Mouse (Mus musculus) ES-CJ7 (cell line): ENCODE results near the gene Tns1.

Experiments
- DNase-seq: peaks from one replicate; pipeline ENCODE4 v3.0.0; 2011; ENCODE audit warnings: low read depth, low spot score

The Tns1 gene

DNA sequence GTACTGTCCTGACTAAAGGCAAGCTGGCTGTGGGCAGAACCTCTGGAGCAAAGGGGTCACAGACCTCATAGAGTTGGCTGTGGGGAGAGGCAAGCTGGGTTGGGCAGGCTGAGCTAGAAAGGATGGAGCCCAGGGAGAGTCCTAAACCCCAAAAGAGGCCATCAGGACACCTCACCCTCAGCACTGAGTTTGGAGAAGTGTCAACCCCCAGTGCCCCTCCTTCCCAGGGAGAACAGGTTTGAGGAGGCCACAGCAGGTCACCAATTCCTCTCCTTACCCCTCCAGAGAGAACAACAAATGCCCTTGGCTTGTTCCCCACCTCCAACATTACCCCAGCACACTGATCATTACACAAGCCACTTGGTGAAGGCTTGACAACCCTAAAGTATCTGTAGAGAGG lies 90.0 kb downstream of the Tns1 start:
- no peak for DNase-seq

DNA sequence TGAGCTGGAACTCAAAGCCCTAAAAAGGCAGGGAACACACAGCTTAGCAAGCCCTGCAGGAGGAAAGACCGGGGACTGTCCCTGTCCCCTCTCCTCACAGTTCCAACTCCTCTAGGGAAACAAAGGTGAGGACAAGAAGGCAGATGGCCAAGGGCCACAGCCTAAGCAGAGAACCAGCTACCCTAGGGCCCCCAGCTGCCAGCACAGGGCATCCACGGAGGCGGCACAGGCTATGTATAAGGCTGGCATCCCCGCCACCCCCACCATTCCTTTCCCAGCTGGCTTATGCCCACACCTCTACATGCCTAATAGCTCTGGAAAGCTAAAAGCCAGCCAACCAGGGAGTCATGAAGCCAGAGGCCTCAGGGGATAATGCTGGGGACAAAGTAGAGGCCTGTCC lies 90.8 kb downstream of the Tns1 start:
- DNase-seq = no peak

DNA sequence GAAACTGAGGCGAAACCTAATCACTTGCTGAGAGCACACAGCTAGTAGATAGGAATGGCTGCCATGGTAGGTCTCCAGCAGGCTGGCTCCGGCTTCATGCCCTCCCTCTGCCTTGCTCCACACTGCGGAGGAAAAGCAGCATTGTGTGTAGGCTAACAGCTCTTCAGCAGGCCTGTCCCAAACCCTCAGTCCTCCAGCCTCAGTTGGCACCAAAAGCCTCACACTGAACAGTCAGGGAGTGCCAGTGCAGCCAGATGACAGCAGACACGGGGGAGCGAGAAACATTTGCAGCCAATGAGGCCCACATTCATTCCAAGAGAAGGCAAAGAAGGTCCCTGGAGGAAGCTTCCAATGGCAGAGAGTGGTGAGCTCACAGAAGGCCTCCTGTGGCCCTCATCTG lies 91.3 kb downstream of the Tns1 start:
- no peak for DNase-seq

DNA sequence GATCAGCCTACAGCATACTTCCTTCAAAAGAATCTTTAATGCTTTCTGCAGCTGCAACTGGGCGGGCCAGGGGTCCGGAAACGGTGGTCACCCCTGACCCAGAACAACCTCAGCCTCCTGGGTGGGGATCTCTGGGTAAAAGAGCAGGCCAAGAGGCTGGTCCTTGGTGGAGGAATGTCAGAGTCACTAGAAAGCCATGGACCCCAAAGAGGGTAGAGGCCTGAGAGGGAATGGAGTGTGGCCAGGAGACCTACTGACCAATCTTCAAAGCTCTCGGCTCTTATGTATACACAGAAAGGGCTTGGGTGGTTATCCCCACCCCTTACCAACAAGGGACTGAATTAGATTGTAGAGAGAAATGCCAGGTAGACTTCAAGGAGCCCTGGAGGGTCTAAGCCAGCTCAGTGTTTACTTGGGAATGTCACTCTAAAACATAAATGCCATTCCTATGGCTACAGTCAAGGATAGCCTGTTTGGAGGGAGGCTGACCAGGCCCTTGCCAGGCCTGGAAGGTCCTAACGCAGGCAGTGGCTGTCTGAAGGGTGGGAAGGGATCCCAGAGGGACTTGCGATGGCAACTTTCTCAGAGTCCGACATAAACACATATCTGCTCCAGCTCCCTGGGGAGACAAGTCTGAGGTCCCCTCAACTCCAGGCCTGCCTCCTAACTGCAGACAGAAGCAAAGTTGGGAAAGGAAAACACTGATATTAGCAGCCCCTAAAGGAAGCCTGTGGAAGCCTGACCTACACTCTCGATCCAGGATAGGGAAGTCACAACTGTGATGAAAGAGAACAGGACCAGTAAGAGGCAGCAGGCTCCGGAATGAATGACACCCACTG lies 92.3 kb downstream of the Tns1 start:
- DNase-seq = no peak

DNA sequence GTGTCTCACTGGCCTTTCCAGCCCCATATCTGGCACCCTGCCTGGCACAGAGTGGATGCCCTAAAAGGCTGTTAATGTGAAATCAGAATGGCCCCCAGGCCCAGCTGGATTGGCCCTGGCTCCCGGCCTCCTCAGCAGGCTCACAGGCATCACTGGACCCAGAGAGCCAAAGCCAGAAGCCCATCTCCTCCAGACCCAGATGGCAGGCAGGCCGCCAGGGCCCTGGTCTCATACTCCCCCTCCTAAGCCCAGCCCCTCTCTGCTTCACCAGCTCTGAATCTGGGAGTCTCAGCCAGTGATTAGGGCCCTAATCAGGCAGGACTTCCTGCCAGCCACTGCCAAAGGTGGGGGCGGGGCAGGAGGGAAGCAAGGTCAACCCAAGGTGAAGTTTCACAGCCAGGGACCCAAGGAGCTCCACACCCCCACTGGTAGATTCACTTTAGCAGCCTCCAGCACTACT lies 93.3 kb downstream of the Tns1 start:
- DNase-seq = peak; percentile 84

DNA sequence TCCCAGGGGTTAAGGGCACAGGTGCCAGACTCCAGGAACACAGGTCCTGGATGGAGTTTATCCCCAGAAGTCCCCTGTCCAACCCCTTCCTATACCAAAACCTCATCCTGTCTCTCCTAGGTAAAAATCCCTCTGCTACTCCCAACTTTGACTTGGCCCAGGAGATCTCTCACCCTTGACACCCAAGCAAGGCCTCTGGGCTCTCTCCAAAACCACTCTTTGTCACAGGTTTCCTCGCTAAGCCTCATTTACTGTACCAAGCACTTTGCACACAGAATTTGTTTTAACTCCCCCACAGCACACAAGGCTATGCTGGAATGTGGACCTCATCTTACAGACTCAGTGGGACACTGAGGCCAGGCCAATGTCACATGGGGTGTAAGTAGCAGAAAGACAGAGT lies 94.0 kb downstream of the Tns1 start:
- DNase-seq = no peak

DNA sequence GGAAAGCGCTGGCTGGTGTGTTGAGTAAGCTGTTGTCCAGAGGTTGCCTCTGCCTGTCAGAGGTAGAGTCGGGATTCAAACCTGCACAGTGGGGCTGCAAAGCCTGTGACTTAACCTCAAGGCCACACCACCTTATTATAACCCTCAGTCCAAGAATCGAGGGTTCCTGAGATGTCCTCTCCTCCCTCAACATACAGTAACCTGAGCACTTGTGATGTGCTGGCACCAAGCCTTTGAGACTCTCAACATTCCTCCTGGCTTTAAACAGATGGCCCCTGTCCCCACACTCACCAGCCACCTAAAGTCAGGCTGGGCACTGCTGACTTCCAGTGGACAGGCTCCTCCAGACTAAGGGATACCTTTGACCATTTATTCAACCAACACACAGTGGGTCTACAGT lies 94.6 kb downstream of the Tns1 start:
- no peak for DNase-seq

DNA sequence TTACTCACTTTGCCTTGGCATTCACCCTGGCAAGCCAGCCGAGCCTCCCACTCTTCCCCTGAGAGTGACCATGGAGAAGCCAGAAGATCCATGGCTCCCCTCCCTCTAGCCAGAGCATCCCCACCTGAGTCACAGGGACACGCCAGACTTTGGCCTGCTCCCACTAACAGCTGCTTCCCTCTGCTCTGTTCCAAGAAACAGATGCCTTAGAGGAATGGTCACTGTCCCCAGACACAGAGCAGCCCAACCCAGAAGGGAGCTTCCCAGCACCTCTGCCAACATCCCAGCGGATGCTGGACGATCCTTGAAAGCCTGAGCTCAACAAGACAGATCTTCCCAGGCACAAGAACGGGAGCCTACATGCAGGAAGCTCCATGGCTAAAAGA lies 95.4 kb downstream of the Tns1 start:
- no peak for DNase-seq

DNA sequence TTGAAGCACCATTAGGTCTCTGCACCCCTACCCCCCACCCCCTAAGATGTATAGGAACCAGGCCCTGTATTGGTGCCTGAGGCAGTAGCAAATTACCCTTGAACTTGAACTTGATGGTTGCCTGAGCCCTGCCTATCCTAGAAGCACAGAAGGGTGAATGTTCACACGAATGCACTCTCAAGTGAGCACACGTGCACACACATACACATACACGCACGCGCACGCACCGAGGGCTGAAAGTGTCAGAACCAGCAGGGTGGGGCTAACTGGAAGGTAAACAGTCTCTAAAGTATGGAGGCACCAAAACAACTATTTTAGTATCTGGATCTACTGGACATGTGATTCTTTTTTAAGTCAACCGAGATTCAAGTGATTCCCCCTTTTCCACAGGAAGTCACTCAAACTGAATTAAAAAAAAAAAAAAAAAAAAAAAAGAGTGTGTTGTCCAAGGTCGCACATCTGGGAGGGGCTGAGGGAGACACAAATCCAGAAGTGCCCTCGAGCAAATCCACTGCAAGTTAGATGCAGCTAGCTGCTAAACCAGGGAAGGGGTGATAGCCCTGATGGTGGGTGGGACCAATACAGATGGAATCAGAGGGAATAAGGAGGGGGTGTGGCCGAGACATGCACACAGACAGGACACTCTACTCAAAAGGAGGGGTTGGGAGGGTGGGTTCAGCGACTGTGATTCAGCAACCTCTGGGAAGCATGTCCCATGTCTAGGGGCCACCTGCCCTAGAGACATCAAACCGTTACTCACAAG lies 96.0 kb downstream of the Tns1 start:
- DNase-seq = peak; percentile 61

DNA sequence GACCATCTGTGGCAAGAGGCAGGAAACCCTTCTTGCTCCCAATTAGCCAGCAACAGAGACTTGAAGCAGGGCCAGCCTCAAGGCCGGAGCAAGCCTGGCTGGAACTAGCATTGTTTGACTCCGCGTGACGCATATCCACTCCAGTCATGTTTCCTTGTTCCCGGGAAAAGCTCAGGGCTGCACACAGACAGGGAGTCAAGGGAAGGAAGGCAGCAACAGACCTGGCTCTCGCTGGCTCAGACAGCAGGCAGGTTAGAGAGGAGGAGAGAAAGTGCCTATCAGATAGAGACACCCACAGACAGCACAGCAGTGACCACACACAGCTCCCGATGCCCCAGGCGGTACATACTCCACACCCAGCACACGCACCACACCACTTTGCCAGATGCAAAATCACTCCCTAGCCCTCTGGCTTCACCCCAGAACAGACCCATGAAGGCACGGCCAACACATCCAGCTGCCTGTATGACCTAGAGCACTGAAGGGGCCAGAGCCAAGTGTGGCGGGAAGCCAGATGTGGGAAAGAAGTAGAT lies 96.6 kb downstream of the Tns1 start:
- DNase-seq = peak; percentile 28

DNA sequence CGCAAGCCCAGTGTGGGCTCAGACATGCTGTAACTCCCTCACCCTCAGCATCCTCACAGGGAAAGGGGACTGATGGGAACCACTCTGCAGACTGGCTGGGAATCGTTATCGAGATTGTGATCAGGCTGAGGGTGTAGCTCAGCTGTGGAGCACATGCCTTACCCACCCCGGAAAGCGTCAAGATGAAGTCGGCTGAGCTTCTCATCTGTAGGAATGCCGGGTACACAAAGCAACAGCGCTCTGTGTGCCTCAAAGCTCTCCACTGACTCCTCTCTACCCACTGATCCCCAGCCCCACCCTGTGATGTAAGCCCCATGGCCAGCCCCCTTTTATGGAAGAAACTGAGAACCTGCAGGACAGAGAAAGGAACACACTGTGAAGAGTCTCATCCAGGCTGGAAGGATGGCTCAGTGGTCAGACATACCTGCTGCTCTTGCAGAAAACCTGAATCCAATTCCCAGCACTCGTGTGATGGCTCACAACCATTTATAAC lies 97.5 kb downstream of the Tns1 start:
- peak; percentile 30 for DNase-seq

DNA sequence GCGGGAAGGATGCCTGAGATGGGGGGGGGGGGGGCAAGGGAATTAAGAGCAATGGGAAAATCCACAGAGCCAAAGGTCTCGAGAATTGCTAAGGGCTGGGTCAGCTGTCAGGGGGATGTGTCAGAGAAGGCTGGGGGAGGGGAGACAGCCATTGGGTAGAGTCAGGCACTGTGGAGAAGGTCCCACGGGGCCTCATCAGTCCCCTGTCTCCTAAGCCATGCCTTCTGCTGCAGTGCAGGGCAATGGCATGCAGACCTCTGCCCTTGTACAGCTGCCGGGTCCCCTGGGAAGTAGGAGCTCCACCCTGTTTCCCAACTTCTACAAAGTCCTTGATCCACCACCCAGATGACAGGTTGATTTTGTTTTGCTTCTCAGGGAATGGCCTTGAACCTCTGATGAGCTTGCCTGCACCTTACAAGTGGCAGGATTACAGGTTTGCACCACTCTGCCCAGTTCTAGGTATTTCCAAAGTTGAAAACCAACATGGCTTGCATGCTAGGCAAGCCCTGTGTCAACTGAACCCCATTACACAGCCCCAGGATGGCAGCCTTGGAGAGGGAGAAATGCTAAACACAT lies 98.5 kb downstream of the Tns1 start:
- DNase-seq = no peak

DNA sequence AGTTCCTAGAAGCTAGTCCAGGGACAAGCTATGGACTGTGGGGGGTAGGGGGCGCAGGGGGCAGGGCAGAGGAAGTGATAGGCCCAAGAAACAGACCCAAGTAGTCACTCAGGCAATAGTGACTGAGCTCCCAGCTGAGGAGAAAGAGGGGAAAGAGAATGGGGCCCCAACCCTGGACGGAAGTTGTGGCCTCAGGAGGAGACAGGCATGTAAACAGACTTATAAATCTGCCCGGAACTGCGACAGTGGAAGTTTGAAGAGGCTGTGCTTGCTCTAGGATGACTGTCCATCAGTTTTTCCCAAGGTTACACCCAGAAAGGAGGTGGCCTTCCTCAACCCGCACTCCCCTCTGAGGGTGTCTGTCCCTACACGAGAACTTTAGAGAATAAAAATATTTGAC lies 99.0 kb downstream of the Tns1 start:
- DNase-seq = no peak

DNA sequence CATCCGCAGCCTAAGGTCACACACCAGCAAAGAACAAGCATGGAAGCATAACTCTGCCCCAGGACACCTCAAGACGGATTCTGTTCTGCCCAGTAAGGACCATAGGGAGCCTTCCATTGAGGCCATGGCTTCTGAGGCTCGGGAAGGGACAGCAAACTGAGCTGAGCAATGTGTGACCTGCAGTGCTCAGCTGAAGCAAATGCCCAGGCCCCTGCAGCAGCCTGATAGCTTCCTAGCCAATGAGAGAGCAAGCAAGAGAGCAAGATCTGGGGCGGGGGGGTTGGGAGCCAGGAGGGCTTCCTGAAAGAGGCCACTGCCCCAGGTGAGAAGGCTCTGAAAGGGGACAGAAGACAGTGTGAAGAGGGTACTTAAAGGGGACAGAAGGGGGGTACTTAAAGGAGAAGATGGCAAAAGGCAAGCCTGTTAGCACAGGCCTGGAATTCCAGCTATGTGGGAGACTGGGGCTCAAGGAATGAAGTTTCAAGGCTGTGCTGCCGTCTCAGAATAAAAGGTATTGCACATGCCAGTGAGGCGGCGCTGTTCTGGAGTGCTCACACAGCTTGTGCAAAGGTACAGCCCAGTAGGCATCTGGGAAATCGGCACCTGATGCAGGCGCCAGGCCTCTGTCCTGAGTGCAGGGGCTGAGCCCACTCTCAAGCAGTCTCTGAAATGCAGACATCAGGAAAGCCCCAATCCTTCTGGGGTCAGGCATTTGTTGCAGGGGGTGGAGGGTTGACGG lies 99.6 kb downstream of the Tns1 start:
- DNase-seq = peak; percentile 34

DNA sequence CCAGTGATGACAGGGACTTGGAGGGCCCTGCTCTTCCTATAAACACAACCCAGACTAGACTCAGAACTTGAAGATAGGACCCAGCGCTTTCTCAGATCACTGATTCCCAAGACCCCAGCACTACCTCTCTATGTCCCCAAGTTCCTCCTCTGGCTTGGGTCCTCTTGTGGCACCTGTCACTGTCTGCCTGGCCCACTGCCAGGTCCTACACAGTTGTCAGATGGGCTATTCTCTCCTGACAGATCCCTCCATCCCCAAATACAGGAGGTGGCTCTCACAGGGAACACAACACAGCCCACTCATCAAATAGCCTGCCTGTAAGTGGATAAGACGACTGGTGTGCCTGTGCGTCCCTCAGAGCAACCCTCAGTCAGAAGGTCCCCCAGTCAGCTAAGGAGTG lies 101.3 kb downstream of the Tns1 start:
- no peak for DNase-seq

DNA sequence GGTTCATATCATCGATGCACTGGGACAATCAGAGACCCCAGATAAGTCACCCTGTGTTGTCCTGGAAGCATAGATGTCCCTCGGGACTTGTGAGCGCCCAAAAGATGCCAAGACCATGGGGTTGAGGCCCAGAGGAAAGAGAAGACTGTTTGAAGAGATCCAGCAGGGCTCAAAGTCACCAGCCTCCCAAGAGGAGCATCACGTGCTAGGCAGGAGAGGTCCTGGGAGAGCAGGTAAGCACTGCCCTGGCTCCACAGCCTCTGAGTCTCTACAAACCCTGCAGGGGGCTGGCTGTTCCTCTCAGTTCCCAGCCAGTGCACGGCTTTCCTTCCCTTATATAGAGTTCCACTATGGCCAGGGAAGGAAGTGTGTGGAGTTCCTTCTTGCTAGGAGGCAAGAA lies 101.7 kb downstream of the Tns1 start:
- no peak for DNase-seq

DNA sequence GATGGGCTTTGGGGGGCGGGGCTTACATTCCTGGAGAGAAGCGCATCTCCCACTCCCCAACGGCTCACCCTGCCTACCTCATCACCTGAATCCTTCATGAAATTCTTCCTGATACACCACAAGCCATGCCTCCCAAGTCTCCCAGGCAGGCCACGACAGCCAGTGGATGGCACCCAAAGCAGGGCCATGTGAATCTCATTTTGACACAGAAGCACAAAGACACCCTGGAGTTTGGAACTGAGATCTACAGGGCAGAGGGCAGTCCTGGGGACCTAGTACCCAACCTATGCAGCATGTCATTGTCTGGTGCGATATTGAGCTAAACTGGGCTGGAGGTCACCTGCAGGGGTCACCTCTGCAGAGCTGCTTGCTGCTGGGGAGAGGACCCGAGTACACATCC lies 104.0 kb downstream of the Tns1 start:
- DNase-seq = no peak

DNA sequence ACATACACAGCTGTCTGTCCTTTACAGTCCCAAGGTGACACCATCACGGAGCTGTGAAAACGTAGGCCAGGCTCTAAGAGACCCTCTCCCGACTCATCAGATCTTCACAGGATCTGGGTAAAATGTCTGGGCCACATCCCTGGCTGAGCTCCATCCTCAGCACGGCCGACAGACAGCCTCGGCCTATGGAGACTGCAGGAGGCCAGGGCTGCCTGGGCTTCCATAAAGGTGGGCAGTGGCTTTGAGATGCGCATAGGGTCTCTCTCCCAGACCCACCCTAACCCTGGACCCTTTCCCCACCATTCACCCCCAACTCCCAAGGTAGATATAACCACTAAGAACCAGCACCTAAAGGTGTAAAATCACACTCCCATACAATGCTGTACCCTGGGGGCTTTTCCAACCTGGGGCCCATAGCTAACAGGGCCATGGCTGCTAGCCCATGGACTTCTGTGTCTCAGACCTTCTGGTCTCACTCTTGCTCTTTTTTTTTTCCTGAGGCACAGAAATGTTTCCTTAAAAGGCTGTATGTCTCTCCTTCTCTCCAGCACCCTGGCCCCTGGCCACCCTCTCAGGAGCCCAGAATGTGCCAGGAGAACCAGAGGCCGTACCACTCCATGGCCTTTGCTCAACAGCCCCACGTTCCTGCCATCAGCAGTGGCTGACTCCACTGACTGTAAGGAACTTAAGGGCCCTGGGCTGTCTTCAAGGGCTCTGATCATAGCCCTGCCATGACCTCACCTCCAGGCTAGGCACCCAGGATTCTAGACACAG lies 106.7 kb downstream of the Tns1 start:
- DNase-seq = no peak

DNA sequence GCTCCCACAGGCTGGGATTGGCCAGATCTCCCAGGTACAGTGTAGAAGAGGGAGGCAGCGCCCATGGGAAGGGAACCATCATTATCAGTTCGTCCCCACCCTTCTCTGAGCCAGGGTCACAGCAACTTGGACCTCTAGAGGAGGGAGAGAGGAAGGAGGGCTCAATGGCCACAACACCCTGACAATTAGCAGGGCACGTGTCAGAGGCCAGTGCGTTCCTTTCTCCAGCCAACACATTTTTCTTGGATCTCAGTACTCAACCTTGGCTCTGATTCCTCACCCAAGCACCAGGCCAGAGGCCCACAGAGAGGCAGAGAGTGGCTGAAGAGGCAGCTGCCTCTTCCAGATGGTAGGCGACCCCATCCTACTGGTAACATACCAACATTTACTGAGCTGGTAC lies 107.6 kb downstream of the Tns1 start:
- no peak for DNase-seq

DNA sequence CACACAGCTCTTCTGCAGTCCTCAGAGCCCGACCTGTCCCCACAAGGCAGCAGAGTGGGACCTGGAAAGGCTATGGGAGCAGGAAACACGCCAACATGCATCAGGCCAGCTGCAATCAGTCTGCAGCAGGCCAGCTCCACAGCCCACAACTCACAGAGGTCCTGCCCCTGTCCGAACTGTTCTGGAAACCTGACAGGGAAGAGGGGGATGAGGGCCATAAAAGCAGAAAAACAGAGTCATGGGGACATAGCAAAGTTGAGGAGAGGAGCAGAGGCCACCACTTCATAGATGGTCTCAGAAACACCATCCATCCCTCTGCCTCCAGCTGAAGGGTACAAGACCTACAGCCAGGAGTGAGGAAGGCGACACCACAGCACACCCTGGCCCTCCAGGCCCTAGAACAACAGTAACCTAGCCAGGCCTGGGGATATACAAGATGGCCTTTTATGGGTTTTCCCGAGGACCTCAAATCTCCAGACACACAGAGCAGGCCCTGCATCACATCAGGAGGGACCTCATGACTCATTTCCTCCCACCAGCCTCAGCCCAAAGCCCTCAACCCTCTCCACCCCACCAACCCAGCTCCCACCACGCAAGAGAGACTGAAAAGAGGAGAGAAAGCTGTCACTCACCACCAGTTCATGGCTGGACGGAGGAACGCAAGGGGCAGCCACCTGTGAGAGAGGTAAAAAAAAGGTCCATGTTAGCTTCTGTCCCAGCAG lies 108.6 kb downstream of the Tns1 start:
- no peak for DNase-seq
